Mouse (Mus musculus) left cerebral cortex, postnatal 14 days (tissue): ENCODE measurements around the gene Sh2b3. TPM values are rescaled to one million over a fixed set of nuclear protein-coding genes. Genes with fewer than 3 reads are reported as not detected.

Experiments used
- DNase-seq, 2 experiments: peaks; one replicate each; pipeline ENCODE4 v3.0.0; 2021 to 2022; ENCODE audit warnings: low spot score in 2 of 2, mixed read lengths in 1 of 2
- intact Hi-C: fragments of 180-260 bp; cut with DNase I; formaldehyde crosslinking; loops from one replicate; pipeline ENCODE4 v1.15.1; 2025
- total RNA-seq, 2 experiments: library from RNA; stranded (reverse); gene quantifications; 2 replicates each; pipeline ENCODE4 v1.2.3; 2021

Sh2b3 gene
- total RNA-seq, 2 experiments from 2014 or later, result 20.3 to 20.4 TPM

GRCm38 (mm10) chr5:121812526-121813243 is 24.8 kb downstream of the Sh2b3 start:
- DNase-seq, result peak in 1 of 2 experiments; percentile 1
- intact Hi-C loops, result loop anchor here (5.0 kb wide), 1 partner anchor 35 kb away; the partner anchor contains the start of gene Pheta1

GRCm38 (mm10) chr5:121811485-121811931 is 25.9 kb downstream of the Sh2b3 start:
- intact Hi-C loops, result loop anchor here (5.0 kb wide), 1 partner anchor 36 kb away; the partner anchor contains the start of gene Pheta1
- no peak for DNase-seq

- intact Hi-C loops, result loop anchor here (5.0 kb wide), 1 partner anchor 37 kb away; the partner anchor contains the start of gene Pheta1
- DNase-seq, result no peak
These were observed 26.9 kb downstream of the Sh2b3 start for GRCm38 (mm10) chr5:121810331-121811151.

GRCm38 (mm10) chr5:121809667-121810224 is 27.7 kb downstream of the Sh2b3 start:
- no peak for DNase-seq
- intact Hi-C loops, result loop anchor here (5.0 kb wide), 1 partner anchor 38 kb away; the partner anchor contains the start of gene Pheta1

- intact Hi-C loops, result no loop called here
These were observed 29.2 kb downstream of the Sh2b3 start for GRCm38 (mm10) chr5:121808202-121808601.

GRCm38 (mm10) chr5:121807186-121807585 is 30.3 kb downstream of the Sh2b3 start:
- intact Hi-C loops, result no loop called here
- DNase-seq, result no peak

More at GRCm38 (mm10) chr5:121808202-121808601, 29.2 kb downstream of the Sh2b3 start:
- no peak for DNase-seq

GRCm38 (mm10) chr5:121798447-121798846 is 39.0 kb downstream of the Sh2b3 start:
- intact Hi-C loops, result no loop called here
- no peak for DNase-seq

- intact Hi-C loops, result no loop called here
- no peak for DNase-seq
These were observed 41.6 kb downstream of the Sh2b3 start for GRCm38 (mm10) chr5:121795800-121796199.

- no peak for DNase-seq
- intact Hi-C loops, result no loop called here
These were observed 46.4 kb downstream of the Sh2b3 start for GRCm38 (mm10) chr5:121791026-121791425.

GRCm38 (mm10) chr5:121783862-121784500 is 53.5 kb downstream of the Sh2b3 start:
- intact Hi-C loops, result no loop called here
- no peak for DNase-seq

GRCm38 (mm10) chr5:121782467-121782866 is 55.0 kb downstream of the Sh2b3 start:
- intact Hi-C loops, result no loop called here
- DNase-seq, result no peak

GRCm38 (mm10) chr5:121780180-121780579 is 57.3 kb downstream of the Sh2b3 start:
- intact Hi-C loops, result no loop called here
- DNase-seq, result no peak

- intact Hi-C loops, result no loop called here
- peak; percentile 70 to 79 for DNase-seq
These were observed 58.8 kb downstream of the Sh2b3 start for GRCm38 (mm10) chr5:121778485-121779119.

GRCm38 (mm10) chr5:121771611-121772010 is 65.8 kb downstream of the Sh2b3 start:
- no peak for DNase-seq
- intact Hi-C loops, result no loop called here

- intact Hi-C loops, result no loop called here
- no peak for DNase-seq
These were observed 67.6 kb downstream of the Sh2b3 start for GRCm38 (mm10) chr5:121769827-121770226.

- intact Hi-C loops, result no loop called here
- DNase-seq, result no peak
These were observed 69.9 kb downstream of the Sh2b3 start for GRCm38 (mm10) chr5:121767564-121767963.

GRCm38 (mm10) chr5:121766038-121766773 is 71.2 kb downstream of the Sh2b3 start:
- DNase-seq, result peak in 1 of 2 experiments; percentile 17
- intact Hi-C loops, result no loop called here
